Comparison of ENCODE assay signal across 18 mouse cellular contexts in genomic region chr4:130244749-130245148, GRCm38 (mm10). TPM values are rescaled to one million over a fixed set of nuclear protein-coding genes. Genes with fewer than 3 reads are reported as not detected.
"Had no signal": no experiment of that assay in that cellular context is flagged by ENCODE, and none has a peak within 500 bp of the region (broad histone marks: within the 10 kb centered on the region; RNA-seq: fewer than 3 reads in every experiment).

No protein-coding gene starts in this region.

- H3K27me3 ChIP-seq: limb, embryonic 15.5 days; midbrain, embryonic 15.5 days; neural tube, embryonic 12.5 days had no signal

- H3K4me2 ChIP-seq: limb, embryonic 15.5 days; lung, embryonic 14.5 days; midbrain, embryonic 11.5 days; midbrain, embryonic 15.5 days; neural tube, embryonic 12.5 days had no signal

- ATAC-seq: midbrain, embryonic 15.5 days had no signal

- H3K9me3 ChIP-seq: limb, embryonic 15.5 days; midbrain, embryonic 15.5 days; neural tube, embryonic 12.5 days had no signal

- H3K36me3 ChIP-seq: limb, embryonic 15.5 days; midbrain, embryonic 15.5 days had no signal

- H3K4me3 ChIP-seq: limb, embryonic 15.5 days; megakaryocyte, embryonic 14.5 days; midbrain, embryonic 15.5 days; neural tube, embryonic 12.5 days had no signal

- H3K4me1 ChIP-seq: limb, embryonic 15.5 days; megakaryocyte, embryonic 14.5 days; midbrain, embryonic 15.5 days; neural tube, embryonic 12.5 days had no signal

- DNase-seq: kidney, adult 2 months; kidney, postnatal 25 days; layer of hippocampus, postnatal 36 days; lung, embryonic 14.5 days; lung, postnatal 10 days; lung, postnatal 4 days; spleen, adult 18-20 months; thymus, postnatal 36 days had no signal

- H3K27ac ChIP-seq: limb, embryonic 15.5 days; midbrain, embryonic 15.5 days; neural tube, embryonic 12.5 days had no signal

- H3K9ac ChIP-seq: limb, embryonic 15.5 days; lung, embryonic 14.5 days; midbrain, embryonic 15.5 days; neural tube, embryonic 12.5 days had no signal

RNA-seq across cellular contexts. Expression of gene Gm853, which starts 22.5 kb away (rescaled TPM):
- total RNA-seq: layer of hippocampus, postnatal 36 days; left cerebral cortex, adult 8-10 months; monocyte, adult 5-6 weeks; neutrophil, adult 5-6 weeks had no signal
- polyA plus RNA-seq: limb, embryonic 11.5 days; limb, embryonic 15.5 days; lung, embryonic 14.5 days; midbrain, embryonic 11.5 days; neural tube, embryonic 12.5 days; stomach, embryonic 14.5 days had no signal

RNA-seq across cellular contexts. Expression of gene Serinc2, which starts 34.3 kb away (rescaled TPM):
- total RNA-seq: monocyte, adult 5-6 weeks; neutrophil, adult 5-6 weeks had no signal
